Mouse (Mus musculus) embryonic fibroblast, embryonic 13.5 days (primary cell): ENCODE results near the gene Xlr.

Source experiments
- CTCF ChIP-seq: IDR thresholded peaks from 2 replicates; pipeline ENCODE4 v1.5.1; 2011; ENCODE audit warnings: mild to moderate bottlenecking, control low read depth, low read length, moderate library complexity, borderline replicate concordance; ENCODE audit not compliant: insufficient read depth
- POLR2A ChIP-seq: IDR thresholded peaks from 2 replicates; pipeline ENCODE4 v1.6.1; 2011; ENCODE audit warnings: low read depth, mild to moderate bottlenecking, control low read depth, low read length, moderate library complexity

- TF ChIP-seq CTCF, result no peak
- no peak for TF ChIP-seq POLR2A
Observed at GRCm38 (mm10) chrX:53757736-53758135, 39.8 kb downstream of the Xlr start, which contains the start of gene 1700013H16Rik.
